Mouse (Mus musculus) adipose tissue, adult 10 weeks (tissue): Measurements from ENCODE around the gene 9330182L06Rik. TPM values are rescaled to one million over a fixed set of nuclear protein-coding genes. Genes with fewer than 3 reads are reported as not detected.

Experiments used
- polyA plus RNA-seq: library from polyadenylated mRNA; stranded (reverse); fragments of 350-450 nt; fragmentation: Illumina TruSeq; extraction: RNeasy Lipid Tissue Mini Kit (QIAGEN cat#74804); gene quantifications from one replicate; pipeline ENCODE4 v1.2.3, GENCODE M21; 2014; ENCODE audit warnings: low read depth, low replicate concordance

The 9330182L06Rik gene
- polyA plus RNA-seq: 1.3 TPM

GRCm38 (mm10) chr5:9265586-9266279 lies at the start of gene 9330182L06Rik:
Gene 9330182L06Rik (plus strand): TSS chr5:9266118.

Other genes with a start within 250 kb of the 9330182L06Rik start
- 28.8 TPM for gene Tmem243, start 165.4 kb upstream of the 9330182L06Rik start, polyA plus RNA-seq
- 24.4 TPM for gene Dmtf1, start 104.3 kb upstream of the 9330182L06Rik start, polyA plus RNA-seq